Mouse (Mus musculus) frontal cortex, adult 2 months (tissue): ENCODE results near the gene Map1b. TPM values are rescaled to one million over a fixed set of nuclear protein-coding genes. Genes with fewer than 3 reads are reported as not detected.

Experiments used
- DNase-seq, 2 experiments: peaks; one replicate each; pipeline ENCODE4 v3.0.0; 2022; ENCODE audit warnings: low spot score in 1 of 2; ENCODE audit errors: extremely low spot score in 1 of 2
- polyA plus RNA-seq: library from polyadenylated mRNA; depleted of rRNA; stranded (reverse); fragments of >200 nt; gene quantifications from 2 replicates; pipeline ENCODE4 v1.2.3, GENCODE M21; 2012

Gene Map1b
- polyA plus RNA-seq, 1 experiment, result 146 TPM

GRCm38 (mm10) chr13:99537908-99538513 lies 21.7 kb upstream of the Map1b start:
- DNase-seq, result no peak

GRCm38 (mm10) chr13:99528456-99528855 lies 12.1 kb upstream of the Map1b start:
- DNase-seq, result no peak

DNA sequence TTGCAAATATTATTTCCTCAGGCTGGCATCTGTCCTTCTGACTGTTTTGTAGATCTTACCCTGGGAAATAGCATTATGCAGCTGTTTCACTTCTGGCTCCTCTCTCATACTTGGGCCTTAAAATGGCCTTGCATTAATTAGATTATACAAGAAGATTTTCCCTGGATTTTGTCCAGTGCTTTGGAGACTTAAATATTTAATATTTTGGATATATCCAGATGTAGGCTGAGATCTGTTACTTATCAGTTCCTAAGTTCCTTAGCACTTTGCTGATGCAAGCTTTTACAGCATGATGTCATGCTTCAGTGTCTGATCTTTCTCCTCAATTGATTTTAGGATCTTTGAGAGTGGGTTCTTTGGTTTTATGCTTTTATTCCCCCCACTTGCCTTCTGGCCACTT lies 11.6 kb upstream of the Map1b start:
- no peak for DNase-seq

- DNase-seq, result no peak
Observed at GRCm38 (mm10) chr13:99525491-99525890, 9.2 kb upstream of the Map1b start.

DNA sequence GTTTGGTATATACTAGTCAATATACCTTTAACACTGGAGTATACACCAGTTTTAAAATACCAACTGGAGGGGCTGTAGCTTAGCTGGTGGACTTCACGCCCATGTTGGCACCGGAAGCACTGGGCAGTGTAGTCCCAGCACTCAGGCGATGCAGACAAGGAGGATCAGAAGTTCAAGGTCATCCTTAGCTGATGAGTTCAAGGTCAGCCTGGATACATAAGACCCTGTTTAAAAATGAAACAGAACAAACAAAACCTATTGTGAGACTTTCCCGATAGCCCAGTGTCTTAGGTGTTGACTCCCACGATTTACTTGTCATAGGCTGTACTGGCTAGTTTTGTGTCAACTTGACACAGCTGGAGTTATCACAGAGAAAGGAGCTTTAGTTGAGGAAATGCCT lies 1.5 kb upstream of the Map1b start:
- no peak for DNase-seq

DNA sequence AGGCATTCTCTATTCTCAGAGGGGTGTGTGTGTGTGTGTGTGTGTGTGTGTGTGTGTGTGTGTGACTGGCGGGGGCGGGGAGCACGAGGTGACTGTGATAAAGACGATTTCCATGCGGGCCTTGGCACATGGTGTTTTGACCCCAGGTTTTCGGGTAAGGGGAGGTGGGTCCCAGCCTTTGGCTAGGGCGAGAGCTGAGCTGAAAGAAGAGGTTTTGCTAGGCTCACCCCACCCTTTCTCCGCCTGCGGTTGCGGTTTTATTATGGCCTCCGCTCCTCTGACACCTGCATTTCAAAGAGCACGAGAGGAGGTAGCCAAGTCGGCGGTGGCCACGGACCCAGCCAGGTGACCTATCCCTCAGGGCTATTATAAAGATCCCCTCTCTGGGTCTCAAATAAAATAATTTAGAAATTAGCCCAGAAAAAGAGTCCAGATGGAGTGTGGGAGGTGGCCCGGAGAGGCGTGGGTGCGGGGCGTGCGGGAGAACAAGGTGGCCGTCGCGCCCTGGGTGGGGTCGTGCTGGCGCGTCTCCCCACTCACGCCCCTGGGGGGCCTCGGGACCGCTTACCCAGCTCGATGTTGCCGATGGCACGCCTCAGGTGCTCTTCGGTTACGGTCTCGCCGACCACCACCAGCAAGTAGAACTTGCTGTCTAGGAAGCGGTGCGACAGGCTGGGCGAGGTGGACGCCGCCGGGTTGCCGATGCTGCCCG lies 448 bp downstream of the Map1b start:
- no peak for DNase-seq

GRCm38 (mm10) chr13:99514917-99515591 lies 1.3 kb downstream of the Map1b start:
- peak in 1 of 2 experiments; percentile 79 for DNase-seq

DNA sequence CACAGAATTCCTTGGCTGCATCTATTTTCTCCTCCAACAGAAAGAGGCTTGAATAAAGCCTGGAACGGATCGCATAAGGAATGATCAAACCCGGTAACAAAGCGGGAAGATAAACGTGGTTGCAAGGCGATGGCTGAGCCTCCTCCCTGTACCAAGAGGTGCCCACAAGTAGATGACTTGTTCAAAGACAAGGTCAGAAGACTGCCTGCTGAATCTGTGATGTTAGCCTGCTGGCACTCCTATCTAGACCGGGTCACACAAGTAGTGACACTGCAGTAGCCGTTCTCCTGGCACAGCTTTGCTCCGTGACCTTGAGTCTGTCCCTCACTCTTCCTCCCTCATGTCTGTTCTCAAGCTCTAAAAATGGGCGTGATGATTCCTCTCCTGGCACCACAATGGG lies 2.4 kb downstream of the Map1b start:
- DNase-seq, result peak in 1 of 2 experiments; percentile 55

- DNase-seq, result peak in 1 of 2 experiments; percentile 56
Observed at GRCm38 (mm10) chr13:99513138-99513537, 3.2 kb downstream of the Map1b start.

GRCm38 (mm10) chr13:99509896-99510295 lies 6.4 kb downstream of the Map1b start:
- no peak for DNase-seq

- no peak for DNase-seq
Observed at GRCm38 (mm10) chr13:99506580-99506962, 9.8 kb downstream of the Map1b start.

GRCm38 (mm10) chr13:99505826-99506579 lies 10.3 kb downstream of the Map1b start:
- DNase-seq, result no peak

- DNase-seq, result no peak
Observed at GRCm38 (mm10) chr13:99503370-99503979, 12.9 kb downstream of the Map1b start.

DNA sequence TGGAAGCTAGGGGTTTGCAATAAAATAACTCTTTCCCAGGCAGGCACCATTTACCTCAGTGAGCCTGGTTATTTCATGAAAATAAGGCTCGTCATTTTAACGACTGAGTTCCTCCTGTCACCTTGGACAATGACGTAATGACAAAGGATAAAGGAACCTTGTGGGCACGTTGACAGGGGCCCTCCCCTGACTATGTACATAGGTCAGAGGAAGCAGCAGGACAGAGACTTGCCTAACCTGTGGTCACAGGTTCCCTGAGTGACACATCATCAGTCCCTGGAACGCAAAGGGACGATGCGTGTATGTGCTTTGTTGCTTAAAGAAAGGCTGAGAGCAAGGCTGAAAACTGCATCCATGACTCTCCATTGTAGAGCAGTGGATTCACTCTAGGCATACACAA lies 13.4 kb downstream of the Map1b start:
- no peak for DNase-seq

GRCm38 (mm10) chr13:99502126-99502744 lies 14.1 kb downstream of the Map1b start:
- no peak for DNase-seq

- DNase-seq, result no peak
Observed at GRCm38 (mm10) chr13:99501393-99501792, 14.9 kb downstream of the Map1b start.

DNA sequence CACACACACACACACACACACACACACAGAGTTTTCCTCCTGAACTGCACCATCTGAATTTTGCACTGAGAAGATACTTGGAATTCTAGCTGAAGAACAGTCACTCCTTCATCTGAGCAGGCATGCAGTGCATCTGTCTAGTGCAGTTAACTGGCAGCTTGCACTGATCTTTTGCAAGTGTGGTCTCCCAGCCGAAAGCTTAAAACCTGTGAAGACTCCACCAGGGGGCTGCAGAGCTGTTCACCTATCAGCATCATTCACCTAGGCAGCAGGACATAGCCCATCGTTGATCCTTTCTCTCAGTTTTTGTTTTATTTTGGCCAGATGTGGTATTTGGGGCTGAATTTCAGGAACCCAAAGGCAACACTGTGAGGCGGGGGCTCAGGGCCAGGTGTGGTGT lies 15.7 kb downstream of the Map1b start:
- no peak for DNase-seq

DNA sequence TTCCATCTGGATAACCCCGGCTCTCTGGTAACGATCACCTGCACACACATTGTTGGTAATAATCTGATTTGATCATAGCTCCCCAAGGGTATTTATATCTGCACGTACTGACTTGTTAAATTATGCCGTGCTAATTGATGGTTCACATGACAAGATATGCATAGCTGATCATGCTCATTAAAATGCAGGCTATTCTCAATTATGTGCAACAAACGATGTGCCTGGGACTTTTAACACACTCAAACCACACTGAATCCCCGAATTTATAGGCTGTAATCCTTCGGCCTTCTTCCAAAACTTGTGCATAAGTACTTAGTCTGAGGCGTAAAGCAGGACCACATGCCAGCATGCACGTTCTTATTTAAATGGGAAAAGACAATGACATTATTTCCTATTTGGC lies 16.6 kb downstream of the Map1b start:
- no peak for DNase-seq

DNA sequence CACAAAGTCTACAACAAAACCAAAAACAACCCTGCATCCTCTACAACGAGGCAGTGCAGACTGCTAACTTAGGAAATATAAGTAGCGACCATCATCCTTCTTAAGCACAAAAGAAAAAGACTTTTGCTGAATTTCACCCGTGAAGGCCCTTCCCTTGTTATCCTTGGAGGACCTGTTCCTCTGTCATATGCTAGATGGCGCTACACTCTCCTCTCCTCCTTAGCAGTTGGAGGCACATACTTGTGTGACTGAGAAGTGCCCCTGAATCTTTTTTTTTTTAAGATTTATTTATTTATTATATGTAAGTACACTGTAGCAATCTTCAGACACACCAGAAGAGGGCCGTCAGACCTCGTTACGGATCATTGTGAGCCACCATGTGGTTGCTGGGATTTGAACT lies 20.2 kb downstream of the Map1b start:
- DNase-seq, result no peak

GRCm38 (mm10) chr13:99494416-99494815 lies 21.9 kb downstream of the Map1b start:
- no peak for DNase-seq
